Mouse (Mus musculus) hindbrain, embryonic 13.5 days (tissue): ENCODE measurements around the gene Prss57. TPM values are rescaled to one million over a fixed set of nuclear protein-coding genes. Genes with fewer than 3 reads are reported as not detected.

Experiments used
- ATAC-seq: fragments of 200-750 bp; cut with Nextera tagmentation; 2 replicates; pipeline ENCODE4 v1.8.0; 2017; ENCODE audit warnings: moderate TSS enrichment; ENCODE audit not compliant: low FRiP score
- H3K27ac ChIP-seq: fragments of 300-500 bp; sonication (generic); 2 replicates; pipeline ENCODE4 v1.5.1; 2015; ENCODE audit warnings: inconsistent platforms, mild to moderate bottlenecking, moderate library complexity
- H3K27me3 ChIP-seq: fragments of 300-500 bp; sonication (generic); 2 replicates; pipeline ENCODE4 v1.6.1; 2015; ENCODE audit warnings: mild to moderate bottlenecking, inconsistent platforms
- H3K36me3 ChIP-seq: fragments of 300-500 bp; sonication (generic); 2 replicates; pipeline ENCODE4 v1.6.1; 2015; ENCODE audit warnings: mild to moderate bottlenecking, inconsistent platforms
- H3K4me1 ChIP-seq: fragments of 300-500 bp; sonication (generic); replicated peaks from 2 replicates; pipeline ENCODE4 v1.6.1; 2015; ENCODE audit warnings: inconsistent platforms
- H3K4me2 ChIP-seq: fragments of 300-500 bp; sonication (generic); 2 replicates; pipeline ENCODE4 v1.6.1; 2015; ENCODE audit warnings: inconsistent platforms, mild to moderate bottlenecking, moderate library complexity
- H3K4me3 ChIP-seq: fragments of 300-500 bp; sonication (generic); 2 replicates; pipeline ENCODE4 v1.5.1; 2015; ENCODE audit warnings: mild to moderate bottlenecking, inconsistent platforms
- H3K9ac ChIP-seq: fragments of 300-500 bp; sonication (generic); 2 replicates; pipeline ENCODE4 v1.6.1; 2015; ENCODE audit warnings: mild to moderate bottlenecking, inconsistent platforms
- H3K9me3 ChIP-seq: fragments of 300-500 bp; sonication (generic); 2 replicates; pipeline ENCODE4 v1.6.1; 2016; ENCODE audit warnings: inconsistent platforms
- WGBS: fragments of 180-500 bp; shearing (Covaris S2); methylation state at CpG from one replicate; pipeline ENCODE4 v1.1.7; 2015; 5-methylcytosine and 5-hydroxymethylcytosine counted together
- polyA plus RNA-seq: library from polyadenylated mRNA; unstranded; fragments of >200 nt; fragmentation: Nextera tagmentation; extraction: Ambion mirVana; gene quantifications from 2 replicates; pipeline ENCODE4 v1.2.1, GENCODE M21; 2015

Prss57 gene
- polyA plus RNA-seq, 1 experiment from 2014 or later: not detected

DNA sequence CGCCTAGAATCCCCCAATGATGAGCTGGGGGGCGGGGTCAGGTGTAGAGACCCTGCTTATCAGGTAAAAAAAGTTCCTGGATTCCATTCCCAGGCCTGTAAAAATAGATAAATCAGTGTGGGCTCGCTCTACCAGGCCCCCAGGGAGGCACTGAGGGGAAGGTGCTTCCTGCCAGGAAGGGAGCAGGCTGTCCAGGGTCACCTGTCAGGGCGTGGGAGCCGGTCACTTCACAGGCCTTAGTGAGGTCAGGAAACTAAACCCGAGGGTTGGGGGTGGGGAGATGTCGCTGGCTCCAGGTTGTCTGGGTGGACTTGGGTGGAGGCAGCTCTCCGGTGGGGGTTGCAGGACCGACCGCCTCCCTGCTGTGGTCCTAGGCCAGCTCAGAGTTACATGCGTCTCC is 14.9 kb upstream of the Prss57 start:
- H3K4me1 ChIP-seq: peaks cover 77% of the 10 kb centered on the region
- H3K36me3 ChIP-seq: peaks cover 41% of the 10 kb centered on the region
- H3K27me3 ChIP-seq: no peaks in the 10 kb centered on the region
- H3K9ac ChIP-seq: peak overlapping the region; percentile 19; the same call in 1 of the 2 replicates
- 76% methylated on average over 11 of the region's 11 CpGs for WGBS
- H3K27ac ChIP-seq: peak overlapping the region; percentile 98; the same call in 1 of the 2 replicates
- no peaks in the 10 kb centered on the region for H3K9me3 ChIP-seq
- ATAC-seq: no peak
- no peak overlapping the region for H3K4me3 ChIP-seq
- H3K4me2 ChIP-seq: no peak overlapping the region

GRCm38 (mm10) chr10:79803716-79804323 is 13.1 kb upstream of the Prss57 start:
- H3K4me3 ChIP-seq: peak overlapping the region; percentile 30
- H3K27me3 ChIP-seq: no peaks in the 10 kb centered on the region
- H3K9me3 ChIP-seq: no peaks in the 10 kb centered on the region
- ATAC-seq: peak; percentile 92
- peaks cover 27% of the 10 kb centered on the region for H3K36me3 ChIP-seq
- peak overlapping the region; percentile 68 for H3K9ac ChIP-seq
- H3K4me2 ChIP-seq: peak overlapping the region; percentile 58
- peaks cover 87% of the 10 kb centered on the region for H3K4me1 ChIP-seq
- 6% methylated on average over 29 of the region's 29 CpGs for WGBS
- H3K27ac ChIP-seq: peak overlapping the region; percentile 98

DNA sequence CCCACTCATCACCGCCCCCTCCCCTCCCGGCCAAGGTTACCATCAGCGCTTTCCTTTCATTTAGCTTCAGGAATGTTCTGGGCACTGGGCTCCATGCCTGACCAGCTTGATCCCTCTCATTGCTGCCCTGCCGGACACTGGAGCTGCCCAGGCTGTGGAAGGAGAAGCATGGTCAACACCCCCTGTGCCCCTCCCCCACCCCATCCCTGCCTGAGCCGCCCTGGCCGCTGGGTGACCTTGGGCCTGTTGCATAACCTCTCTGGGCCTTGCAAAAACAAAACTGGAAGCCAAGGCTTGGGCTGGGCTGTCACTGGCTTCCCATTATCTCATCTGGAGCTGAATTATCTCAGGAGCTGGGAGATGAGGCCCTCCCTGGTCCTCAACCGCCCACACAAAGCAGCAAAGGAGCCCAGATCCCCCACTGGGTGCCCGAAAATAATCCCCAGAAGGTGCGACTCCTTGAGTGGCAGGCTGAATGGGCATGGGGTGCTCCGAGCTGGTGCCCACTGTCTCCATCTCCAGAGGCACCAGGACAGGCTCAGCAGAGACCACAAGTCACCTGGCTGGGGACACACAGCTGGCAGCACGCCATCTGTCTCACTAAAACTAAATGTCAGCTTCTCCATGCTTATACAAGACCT is 11.7 kb upstream of the Prss57 start:
- Histone ChIP-seq H3K9me3 (no peaks in the 10 kb centered on the region), H3K4me2 (peak overlapping the region; percentile 26), H3K27me3 (no peaks in the 10 kb centered on the region), H3K36me3 (peaks cover 13% of the 10 kb centered on the region), H3K4me3 (no peak overlapping the region), H3K27ac (peak overlapping the region; percentile 98), H3K9ac (peak overlapping the region; percentile 68), H3K4me1 (peaks cover 87% of the 10 kb centered on the region)
- ATAC-seq: no peak
- whole genome bisulfite sequencing: 35% methylated on average over 11 of the region's 11 CpGs

GRCm38 (mm10) chr10:79801837-79802236 is 11.1 kb upstream of the Prss57 start:
- peaks cover 87% of the 10 kb centered on the region for H3K4me1 ChIP-seq
- H3K9ac ChIP-seq: peak overlapping the region; percentile 68
- no peaks in the 10 kb centered on the region for H3K9me3 ChIP-seq
- peak overlapping the region; percentile 26 for H3K4me2 ChIP-seq
- H3K27me3 ChIP-seq: no peaks in the 10 kb centered on the region
- H3K27ac ChIP-seq: peak overlapping the region; percentile 98
- H3K4me3 ChIP-seq: no peak overlapping the region
- 13% methylated on average over 3 of the region's 3 CpGs for WGBS
- peaks cover 10% of the 10 kb centered on the region for H3K36me3 ChIP-seq
- ATAC-seq: no peak

GRCm38 (mm10) chr10:79800508-79800907 is 9.7 kb upstream of the Prss57 start:
- Histone ChIP-seq H3K27ac (peak overlapping the region; percentile 48), H3K4me1 (peaks cover 88% of the 10 kb centered on the region), H3K4me2 (no peak overlapping the region), H3K9me3 (no peaks in the 10 kb centered on the region), H3K4me3 (no peak overlapping the region), H3K27me3 (no peaks in the 10 kb centered on the region), H3K9ac (peak overlapping the region; percentile 53; the same call in 1 of the 2 replicates), H3K36me3 (peaks cover 8% of the 10 kb centered on the region)
- no peak for ATAC-seq
- WGBS: 76% methylated on average over 11 of the region's 11 CpGs

- Histone ChIP-seq H3K9me3 (no peaks in the 10 kb centered on the region), H3K36me3 (peaks cover 8% of the 10 kb centered on the region), H3K27me3 (no peaks in the 10 kb centered on the region), H3K9ac (no peak overlapping the region), H3K4me2 (no peak overlapping the region), H3K27ac (peak overlapping the region; percentile 18; the same call in 1 of the 2 replicates), H3K4me3 (no peak overlapping the region), H3K4me1 (peaks cover 79% of the 10 kb centered on the region)
- no peak for ATAC-seq
- 92% methylated on average over 12 of the region's 12 CpGs for WGBS
Measured at GRCm38 (mm10) chr10:79798289-79798928, 7.6 kb upstream of the Prss57 start.

GRCm38 (mm10) chr10:79797326-79797725 is 6.6 kb upstream of the Prss57 start:
- Histone ChIP-seq H3K36me3 (peaks cover 8% of the 10 kb centered on the region), H3K27ac (peak overlapping the region; percentile 74), H3K9ac (peak overlapping the region; percentile 70), H3K4me3 (peak overlapping the region; percentile 26), H3K27me3 (no peaks in the 10 kb centered on the region), H3K4me2 (peak overlapping the region; percentile 95), H3K4me1 (peaks cover 74% of the 10 kb centered on the region), H3K9me3 (no peaks in the 10 kb centered on the region)
- WGBS: 36% methylated on average over 15 of the region's 15 CpGs
- no peak for ATAC-seq

DNA sequence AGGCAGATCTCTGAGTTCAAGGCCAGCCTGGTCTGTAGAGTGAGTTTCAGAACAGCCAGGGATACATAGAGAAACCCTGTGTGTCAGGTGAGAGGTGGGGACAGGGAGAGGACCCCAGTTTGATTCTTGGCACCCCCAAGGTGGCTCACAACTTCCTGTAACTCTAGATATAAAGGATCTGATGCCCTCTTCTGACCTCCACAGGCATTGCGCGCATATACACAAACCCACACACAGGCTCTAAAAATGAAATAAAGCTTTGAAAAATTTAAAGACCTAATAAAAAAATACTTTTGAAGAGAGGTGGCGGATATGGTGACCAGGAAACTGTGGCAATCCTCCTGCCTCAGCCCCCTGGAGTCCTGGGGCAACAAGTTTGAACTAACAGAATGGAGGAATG is 5.1 kb upstream of the Prss57 start:
- WGBS: 98% methylated on average over 3 of the region's 3 CpGs
- ATAC-seq: no peak
- 0 out of 2 replicates have a peak overlapping the region, but pooled peaks have one; percentile 95 for H3K4me2 ChIP-seq
- no peak overlapping the region for H3K4me3 ChIP-seq
- peaks cover 8% of the 10 kb centered on the region for H3K36me3 ChIP-seq
- H3K27ac ChIP-seq: no peak overlapping the region
- no peaks in the 10 kb centered on the region for H3K9me3 ChIP-seq
- H3K9ac ChIP-seq: no peak overlapping the region
- no peaks in the 10 kb centered on the region for H3K27me3 ChIP-seq
- H3K4me1 ChIP-seq: peaks cover 60% of the 10 kb centered on the region

- H3K4me3 ChIP-seq: peak overlapping the region; percentile 96
- no peaks in the 10 kb centered on the region for H3K9me3 ChIP-seq
- H3K36me3 ChIP-seq: 0 out of 2 replicates have a peak, but pooled peaks cover 3% of the 10 kb centered on the region
- peaks cover 51% of the 10 kb centered on the region for H3K4me1 ChIP-seq
- H3K27ac ChIP-seq: peak overlapping the region; percentile 94
- H3K27me3 ChIP-seq: 0 out of 2 replicates have a peak, but pooled peaks cover 4% of the 10 kb centered on the region
- peak; percentile 61 for ATAC-seq
- H3K4me2 ChIP-seq: peak overlapping the region; percentile 95
- WGBS: 3% methylated on average over 10 of the region's 10 CpGs
- H3K9ac ChIP-seq: peak overlapping the region; percentile 97
Measured at GRCm38 (mm10) chr10:79794491-79794931, 3.8 kb upstream of the Prss57 start.

DNA sequence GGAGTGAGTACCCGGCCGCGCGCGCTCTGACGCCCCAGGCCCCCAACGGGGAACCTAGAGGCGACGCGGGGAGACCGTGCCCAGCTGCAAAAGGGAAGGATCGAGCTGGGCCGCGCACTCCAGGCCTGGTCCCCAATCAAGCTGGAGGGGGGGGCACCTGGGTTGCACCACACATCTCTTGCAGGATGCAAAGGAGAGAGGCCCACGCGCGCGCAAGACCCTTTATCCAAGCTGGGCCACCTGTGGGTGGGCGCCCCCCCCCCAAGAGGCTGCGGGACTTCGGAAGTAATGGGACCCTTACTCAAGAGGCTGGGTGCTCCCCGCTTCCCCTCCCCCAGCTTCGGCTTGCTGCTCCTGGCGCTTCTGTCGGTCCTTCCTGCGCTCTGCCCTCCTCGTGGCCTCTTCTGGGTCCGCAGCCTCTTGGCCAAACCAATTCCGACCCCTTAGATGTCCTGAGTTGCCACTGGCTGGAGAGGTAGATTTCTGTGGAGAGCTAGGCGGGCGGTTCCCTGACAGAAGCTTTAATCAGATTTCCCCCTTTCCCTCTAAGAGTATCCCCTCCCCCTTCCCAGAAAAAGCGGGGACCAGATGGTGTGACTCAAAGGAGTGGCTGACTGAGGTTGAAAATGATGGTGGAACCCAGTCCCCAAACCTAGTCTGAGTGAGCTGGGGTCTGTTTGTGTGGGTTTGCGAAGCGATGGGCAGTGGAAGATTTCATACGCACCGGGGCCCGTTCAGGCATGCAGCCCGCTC is 3.2 kb upstream of the Prss57 start:
- WGBS: 1% methylated on average over 38 of the region's 38 CpGs
- peak overlapping the region; percentile 97 for H3K9ac ChIP-seq
- H3K9me3 ChIP-seq: no peaks in the 10 kb centered on the region
- 0 out of 2 replicates have a peak, but pooled peaks cover 4% of the 10 kb centered on the region for H3K27me3 ChIP-seq
- 0 out of 2 replicates have a peak, but pooled peaks cover 3% of the 10 kb centered on the region for H3K36me3 ChIP-seq
- peak overlapping the region; percentile 95 for H3K4me2 ChIP-seq
- H3K4me1 ChIP-seq: peaks cover 48% of the 10 kb centered on the region
- peak; percentile 44 for ATAC-seq
- H3K27ac ChIP-seq: peak overlapping the region; percentile 94
- H3K4me3 ChIP-seq: peak overlapping the region; percentile 96

GRCm38 (mm10) chr10:79793051-79793737 is 2.4 kb upstream of the Prss57 start, which contains the start of gene Palm:
TSS of gene Palm (plus strand) at chr10:79793572.
- Histone ChIP-seq H3K4me2 (peak within 1 kb of the TSS; percentile 95), H3K4me3 (peak within 1 kb of the TSS; percentile 96), H3K9me3 (no peaks in the 10 kb centered on the region), H3K27ac (peak within 1 kb of the TSS; percentile 94), H3K4me1 (peaks cover 44% of the 10 kb centered on the region), H3K27me3 (0 out of 2 replicates have a peak, but pooled peaks cover 4% of the 10 kb centered on the region), H3K9ac (peak within 1 kb of the TSS; percentile 97), H3K36me3 (0 out of 2 replicates have a peak, but pooled peaks cover 3% of the 10 kb centered on the region)
- 5% methylated on average over 51 of the region's 51 CpGs for WGBS
- ATAC-seq: peak; percentile 58
